Mouse (Mus musculus) liver, adult 2 months (tissue): ENCODE data around the gene Prr3. TPM values are rescaled to one million over a fixed set of nuclear protein-coding genes. Genes with fewer than 3 reads are reported as not detected.

Experiments
- DNase-seq: peaks from one replicate; pipeline ENCODE4 v3.0.0-alpha.2; 2011; ENCODE audit warnings: low read depth, low spot score; ENCODE audit errors: extremely low read depth
- H3K27ac ChIP-seq: fragments of 200-500 bp; replicated peaks from 2 replicates; pipeline ENCODE4 v1.5.1; 2012; ENCODE audit warnings: low read depth, mild to moderate bottlenecking, control low read depth, inconsistent platforms, low read length; ENCODE audit not compliant: insufficient read depth
- H3K27me3 ChIP-seq: fragments of 200-500 bp; 2 replicates; pipeline ENCODE4 v1.6.1; 2012; ENCODE audit warnings: mild to moderate bottlenecking, moderate library complexity, low read length, inconsistent platforms; ENCODE audit not compliant: control insufficient read depth, insufficient read depth
- H3K36me3 ChIP-seq: fragments of 200-500 bp; 2 replicates; pipeline ENCODE4 v1.6.1; 2012; ENCODE audit warnings: low read length, inconsistent platforms; ENCODE audit not compliant: control insufficient read depth, insufficient read depth
- H3K4me1 ChIP-seq: fragments of 200-500 bp; 2 replicates; pipeline ENCODE4 v1.6.1; 2011; ENCODE audit warnings: low read length; ENCODE audit not compliant: control insufficient read depth, insufficient read depth
- H3K4me3 ChIP-seq: fragments of 200-500 bp; 2 replicates; pipeline ENCODE4 v1.5.1; 2011; ENCODE audit warnings: low read depth, mild to moderate bottlenecking, control low read depth, low read length, moderate library complexity; ENCODE audit not compliant: insufficient read depth
- H3K79me2 ChIP-seq: fragments of 200-500 bp; 2 replicates; pipeline ENCODE4 v1.6.1; 2012; ENCODE audit warnings: inconsistent platforms, mild to moderate bottlenecking, low read length, moderate library complexity; ENCODE audit not compliant: control insufficient read depth, insufficient read depth
- H3K9ac ChIP-seq: fragments of 200-500 bp; 2 replicates; pipeline ENCODE4 v1.6.1; 2012; ENCODE audit warnings: low read depth, mild to moderate bottlenecking, control low read depth, inconsistent platforms, low read length
- CTCF ChIP-seq: fragments of 200-500 bp; IDR thresholded peaks from 2 replicates; pipeline ENCODE4 v1.5.1; 2011; ENCODE audit warnings: low read depth, low read length, control low read depth
- POLR2A ChIP-seq: fragments of 200-500 bp; IDR thresholded peaks from 2 replicates; pipeline ENCODE4 v1.6.1; 2011; ENCODE audit warnings: low read length, control low read depth; ENCODE audit not compliant: insufficient read depth; ENCODE audit errors: extremely low read depth
- WGBS: fragments of 180-500 bp; shearing (Covaris S2); methylation state at CpG from one replicate; pipeline ENCODE4 v1.1.7; 2018; 5-methylcytosine and 5-hydroxymethylcytosine counted together
- polyA plus RNA-seq: library from polyadenylated mRNA; depleted of rRNA; stranded (reverse); fragments of >200 nt; gene quantifications from 2 replicates; pipeline ENCODE4 v1.2.3, GENCODE M21; 2012
- total RNA-seq: library from RNA; depleted of rRNA; stranded (reverse); fragments of >200 nt; gene quantifications from 2 replicates; pipeline ENCODE4 v1.2.3, GENCODE M21; 2014

The Prr3 gene
- total and polyA plus RNA-seq, 2 experiments: 1.8 to 8.3 TPM

- no peak for TF ChIP-seq POLR2A
- Histone ChIP-seq H3K9ac (no peak overlapping the region), H3K36me3 (no peaks in the 10 kb centered on the region), H3K27ac (peak overlapping the region; percentile 29), H3K27me3 (no peaks in the 10 kb centered on the region), H3K4me1 (peaks cover 9% of the 10 kb centered on the region), H3K4me3 (no peak overlapping the region), H3K79me2 (no peaks in the 10 kb centered on the region)
- 39% methylated on average over 9 of the region's 9 CpGs for WGBS
- peak; percentile 30 for DNase-seq
These were observed 43.9 kb upstream of the Prr3 start for GRCm38 (mm10) chr17:36023710-36024654.

GRCm38 (mm10) chr17:36022922-36023321 lies 42.9 kb upstream of the Prr3 start:
- H3K27me3 ChIP-seq: no peaks in the 10 kb centered on the region
- no peak overlapping the region for H3K9ac ChIP-seq
- DNase-seq: no peak
- H3K4me1 ChIP-seq: peaks cover 9% of the 10 kb centered on the region
- peak overlapping the region; percentile 42 for H3K27ac ChIP-seq
- no peak for TF ChIP-seq CTCF
- no peak for TF ChIP-seq POLR2A
- WGBS: 96% methylated on average over 6 of the region's 6 CpGs
- H3K79me2 ChIP-seq: no peaks in the 10 kb centered on the region
- no peak overlapping the region for H3K4me3 ChIP-seq
- no peaks in the 10 kb centered on the region for H3K36me3 ChIP-seq

- TF ChIP-seq POLR2A (no peak), CTCF (no peak)
- H3K4me1 ChIP-seq: peaks cover 9% of the 10 kb centered on the region
- no peak overlapping the region for H3K4me3 ChIP-seq
- 96% methylated on average over 9 of the region's 9 CpGs for WGBS
- H3K79me2 ChIP-seq: no peaks in the 10 kb centered on the region
- no peak overlapping the region for H3K27ac ChIP-seq
- H3K27me3 ChIP-seq: no peaks in the 10 kb centered on the region
- no peak overlapping the region for H3K9ac ChIP-seq
- H3K36me3 ChIP-seq: no peaks in the 10 kb centered on the region
- no peak for DNase-seq
These were observed 42.1 kb upstream of the Prr3 start for GRCm38 (mm10) chr17:36022098-36022497.

GRCm38 (mm10) chr17:36021309-36021708 lies 41.3 kb upstream of the Prr3 start:
- Histone ChIP-seq H3K27me3 (no peaks in the 10 kb centered on the region), H3K9ac (no peak overlapping the region), H3K4me3 (no peak overlapping the region), H3K36me3 (no peaks in the 10 kb centered on the region), H3K27ac (peak overlapping the region; percentile 72), H3K79me2 (no peaks in the 10 kb centered on the region), H3K4me1 (peaks cover 9% of the 10 kb centered on the region)
- 93% methylated on average over 1 of the region's 1 CpGs for WGBS
- DNase-seq: no peak
- no peak for TF ChIP-seq CTCF
- no peak for TF ChIP-seq POLR2A

GRCm38 (mm10) chr17:36020191-36021073 lies 40.4 kb upstream of the Prr3 start, which contains the start of gene H2-T24:
Gene H2-T24, minus strand, starts transcription at chr17:36020560.
- 19% methylated on average over 15 of the region's 15 CpGs for WGBS
- Histone ChIP-seq H3K4me3 (peak within 1 kb of the TSS; percentile 59), H3K36me3 (no peaks in the 10 kb centered on the region), H3K79me2 (no peaks in the 10 kb centered on the region), H3K9ac (peak within 1 kb of the TSS; percentile 54), H3K27ac (peak within 1 kb of the TSS; percentile 87), H3K27me3 (no peaks in the 10 kb centered on the region), H3K4me1 (peaks cover 9% of the 10 kb centered on the region)
- peak; percentile 82 for DNase-seq
- TF ChIP-seq POLR2A (no peak), CTCF (peak; percentile 18; the same call in 1 of the 2 replicates)
